Mouse (Mus musculus): ENCODE data around the gene Safb.

Gene Safb

DNA sequence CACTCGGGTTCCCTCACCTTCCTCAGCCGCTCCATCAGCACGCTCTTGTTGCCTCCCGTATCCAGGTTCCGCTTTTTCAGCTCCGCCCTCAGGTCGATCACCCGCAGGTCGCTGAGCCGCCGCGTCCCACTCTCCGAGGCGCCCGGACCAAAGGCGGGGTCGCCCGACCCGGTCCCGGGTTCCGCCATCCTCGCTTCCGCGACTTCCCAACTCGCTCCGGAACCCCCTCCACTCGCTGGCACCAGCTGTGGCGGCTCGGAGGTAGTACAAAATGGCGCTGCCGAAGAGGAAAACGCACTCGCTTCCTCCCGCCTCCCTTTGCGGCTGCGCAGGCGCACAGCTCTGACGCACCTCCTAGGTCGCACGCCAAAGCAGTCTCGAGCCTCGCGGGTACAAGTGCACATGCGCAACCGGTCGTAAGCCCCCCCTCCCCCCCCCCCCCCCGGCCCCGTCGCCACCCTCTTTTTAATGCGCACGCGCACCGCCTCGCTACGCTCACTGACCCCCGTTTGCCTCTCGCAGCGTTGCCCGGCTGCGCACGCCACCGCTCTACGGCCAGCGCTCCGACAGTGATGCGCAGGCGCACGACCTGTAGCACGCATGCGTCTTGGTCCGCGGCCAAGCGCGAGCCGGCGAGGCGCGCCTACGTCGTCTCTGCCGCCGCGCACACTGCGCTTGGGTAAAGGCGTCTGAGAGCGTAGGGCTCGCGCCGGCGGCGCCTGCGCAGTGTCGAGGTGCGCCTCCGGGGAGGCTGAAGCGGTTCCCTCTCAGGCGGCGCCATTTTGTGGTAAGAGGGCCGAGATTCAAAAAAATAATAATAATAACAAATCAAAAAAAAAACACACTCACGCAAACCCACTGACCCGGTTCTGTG, at the start of gene Safb, which contains the start of gene Safb2:
Gene Safb, plus strand, starts transcription at position 569 of the 874 bp plus-strand sequence.
Gene Safb2, minus strand, starts transcription at position 329 of the 874 bp plus-strand sequence.
- WGBS: 1% methylated on average over 95 of the region's 101 CpGs

DNA sequence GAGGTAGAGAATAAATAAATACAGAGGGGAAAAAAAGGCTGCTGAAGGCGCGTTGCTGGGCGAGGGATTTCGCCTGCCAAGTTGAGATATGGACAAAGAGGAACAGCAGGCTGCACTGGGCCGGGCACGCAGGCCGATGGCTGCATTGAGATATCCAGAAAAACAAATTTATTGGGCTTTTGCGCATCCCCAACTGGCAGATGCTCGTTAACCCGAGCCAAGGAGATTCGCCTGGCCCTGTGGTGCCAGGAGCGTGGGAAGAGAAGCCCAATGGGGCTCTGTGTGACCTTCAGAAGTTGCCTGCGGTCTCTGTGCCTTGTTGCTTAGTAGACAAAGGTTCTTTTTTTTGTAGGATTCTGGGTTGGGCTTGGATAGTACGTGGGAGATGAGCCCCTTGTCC, 48.4 kb upstream of the Safb start:
- 43% methylated on average over 14 of the region's 14 CpGs for WGBS

DNA sequence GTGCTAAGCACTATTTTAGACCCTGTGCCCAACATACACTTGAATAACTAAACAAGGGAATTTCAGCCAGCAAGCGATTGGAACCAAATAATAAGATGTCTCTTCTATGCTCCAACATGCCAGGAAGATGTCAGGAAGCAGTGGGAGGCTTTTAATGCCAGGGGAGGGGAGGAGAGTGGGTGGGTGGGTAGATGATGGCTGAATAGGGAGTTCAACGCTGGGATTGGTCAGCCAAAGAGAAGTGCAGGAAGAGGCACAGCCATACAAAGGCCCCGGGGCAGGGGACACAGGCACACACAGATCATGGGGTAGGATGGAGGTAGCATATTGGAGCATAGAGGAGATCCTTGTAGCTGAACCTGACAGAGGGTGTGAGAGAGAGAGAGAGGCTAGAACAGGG, 47.8 kb upstream of the Safb start:
- 53% methylated on average over 3 of the region's 3 CpGs for WGBS

DNA sequence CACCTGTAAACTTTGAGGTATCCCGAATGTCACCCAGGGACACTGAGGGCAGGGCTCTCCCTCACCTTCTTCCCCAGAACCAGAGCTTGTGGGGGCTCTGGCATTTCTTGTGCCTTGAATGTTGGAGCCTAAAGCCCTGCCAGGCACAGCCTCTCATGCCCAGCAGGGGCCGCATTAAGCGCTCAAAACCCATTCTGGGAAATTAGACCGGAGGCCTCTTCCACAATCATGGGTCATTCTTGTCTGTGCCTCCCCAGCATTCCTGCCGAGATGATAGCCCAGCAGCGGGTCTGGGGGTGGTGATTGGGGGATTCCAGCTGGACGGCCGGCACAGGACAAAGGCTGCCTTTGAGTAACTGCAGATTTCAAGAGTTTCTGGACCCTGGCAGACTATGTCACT, 46.7 kb upstream of the Safb start:
- WGBS: 45% methylated on average over 8 of the region's 8 CpGs

DNA sequence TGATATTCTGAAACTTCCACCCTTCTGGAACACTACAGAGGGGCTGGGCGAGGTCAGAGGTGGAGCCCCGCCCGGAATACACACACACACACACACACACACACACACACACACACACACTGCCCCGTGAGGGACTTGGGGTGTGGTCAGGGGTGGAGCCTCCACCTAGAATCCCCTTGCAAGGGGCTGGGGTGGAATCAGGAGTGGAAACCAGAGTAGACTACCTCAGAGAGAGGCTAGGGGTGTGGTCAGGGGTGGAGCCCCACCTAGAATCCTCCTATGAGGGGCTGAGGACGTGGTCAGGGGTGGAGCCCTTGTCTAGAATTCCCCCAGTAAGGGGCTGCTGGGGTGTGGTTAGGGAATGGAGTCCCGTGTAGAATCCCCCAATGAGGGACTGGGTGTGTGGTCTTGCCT, 44.1 kb upstream of the Safb start:
- 68% methylated on average over 6 of the region's 6 CpGs for WGBS

DNA sequence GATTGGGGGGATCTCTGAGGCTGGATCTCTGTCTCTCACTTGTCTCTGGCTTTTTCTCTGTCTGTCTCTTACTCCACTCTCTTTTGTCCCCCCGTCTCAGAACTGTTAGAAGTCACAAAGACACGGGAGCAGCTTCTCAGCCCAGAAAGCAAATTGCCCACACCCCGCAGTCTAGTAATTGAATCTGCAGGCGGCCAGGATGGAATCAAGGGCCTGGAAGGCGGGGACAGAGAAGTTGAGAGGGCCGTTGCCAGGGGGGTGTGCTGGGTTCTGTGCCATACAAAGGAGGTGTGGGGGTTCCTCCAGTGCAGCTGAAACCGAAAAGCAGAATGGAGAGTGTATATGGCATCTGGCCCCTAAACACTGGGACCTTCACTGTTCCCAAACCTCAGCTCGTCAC, 41.9 kb upstream of the Safb start:
- 46% methylated on average over 8 of the region's 8 CpGs for WGBS

DNA sequence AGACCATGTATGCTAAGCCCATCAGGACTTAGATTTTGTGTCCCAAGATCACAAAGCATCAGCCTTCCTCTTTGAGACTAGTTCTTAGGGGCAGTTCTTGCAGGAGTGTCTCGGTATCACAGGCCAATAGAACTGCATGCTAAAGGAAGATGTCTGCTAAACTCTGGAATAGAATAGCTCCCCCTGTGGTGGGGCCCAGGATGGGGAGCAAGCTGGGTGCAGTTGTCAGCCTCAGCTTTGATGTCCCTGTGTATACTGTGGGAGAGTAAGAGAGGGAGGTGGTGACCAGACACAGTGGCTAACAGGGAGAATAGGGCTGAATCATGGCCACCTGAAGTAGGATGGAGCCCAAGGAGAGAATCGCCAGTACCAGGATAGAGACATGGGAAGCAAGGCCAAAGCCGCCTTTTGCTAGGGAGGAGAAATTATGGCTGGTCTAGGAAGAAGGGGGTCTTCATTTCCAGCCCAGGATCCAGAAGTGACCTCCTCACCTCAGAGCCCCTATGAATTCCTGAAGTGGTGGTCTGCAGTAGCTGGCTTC, 40.9 kb upstream of the Safb start:
- 94% methylated on average over 3 of the region's 3 CpGs for WGBS

DNA sequence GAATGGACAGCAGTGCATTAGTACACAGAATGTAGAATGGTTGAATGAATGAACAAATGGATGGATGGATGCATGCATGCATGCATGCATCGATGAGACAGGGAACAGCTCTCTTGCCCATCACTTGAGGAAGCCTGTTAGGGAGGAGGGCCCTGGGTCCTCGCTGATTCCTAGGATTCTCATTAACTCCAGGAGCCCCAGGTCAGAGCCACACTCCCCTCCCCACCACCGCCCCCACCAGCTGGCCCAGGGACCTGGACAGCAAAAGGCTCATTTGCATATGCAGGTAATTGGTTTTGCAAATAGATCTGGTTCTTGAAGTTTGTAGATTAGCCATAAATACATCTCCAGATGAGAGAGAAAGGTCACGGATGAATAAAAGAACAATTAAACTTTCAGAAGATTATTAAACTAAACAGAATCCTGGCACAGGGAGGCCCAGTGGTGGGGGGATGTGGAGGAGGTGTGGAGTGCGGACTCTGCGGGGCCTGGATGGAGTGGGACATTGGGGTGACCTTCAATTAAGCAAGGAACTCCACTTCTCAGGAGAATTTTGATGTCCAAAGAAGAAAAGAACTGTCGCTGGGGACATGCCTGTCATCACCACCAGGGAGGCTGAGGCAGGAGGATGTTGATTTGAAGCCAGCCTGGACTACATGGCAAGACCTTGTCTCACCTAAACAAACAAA, 39.8 kb upstream of the Safb start:
- WGBS: 95% methylated on average over 7 of the region's 7 CpGs

DNA sequence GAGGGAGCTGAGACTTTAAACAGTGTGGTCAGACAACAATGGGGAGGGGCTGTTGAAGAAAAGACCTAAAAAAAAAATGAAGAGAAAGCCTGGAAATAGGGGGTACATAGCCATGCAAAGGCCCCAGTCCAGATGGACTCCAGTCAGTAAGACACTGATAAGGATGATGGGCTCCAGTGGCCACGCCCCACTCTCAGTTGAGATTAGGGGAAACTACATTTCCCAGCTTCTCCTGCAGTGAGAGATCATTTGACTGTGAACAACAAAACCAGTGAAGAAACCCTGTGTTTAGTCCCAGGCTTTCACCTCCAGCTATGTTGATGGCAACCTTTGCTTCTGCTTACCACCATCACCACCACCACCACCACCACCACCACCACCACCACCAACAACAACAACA, 38.7 kb upstream of the Safb start:
- WGBS: 94% methylated on average over 1 of the region's 1 CpGs

DNA sequence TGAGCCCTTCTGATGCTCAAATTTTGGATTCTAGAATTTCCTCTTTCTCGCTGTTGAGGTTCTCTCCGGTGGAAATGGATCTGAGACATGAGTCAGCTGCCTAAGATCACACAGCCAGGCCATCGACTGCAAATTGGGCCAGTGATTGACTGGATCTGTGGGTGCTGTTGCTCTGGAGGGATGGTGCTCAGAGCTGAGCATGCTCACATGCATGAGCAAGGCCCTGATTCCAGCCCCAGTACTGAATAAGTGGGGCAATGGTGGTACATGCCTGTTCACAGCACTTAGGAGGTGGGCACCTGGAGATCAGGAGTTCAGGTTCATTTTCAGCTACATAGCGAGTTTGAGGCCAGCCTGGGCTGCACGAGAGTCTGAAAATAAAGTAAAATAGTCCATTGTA, 38.0 kb upstream of the Safb start:
- WGBS: 80% methylated on average over 5 of the region's 5 CpGs

DNA sequence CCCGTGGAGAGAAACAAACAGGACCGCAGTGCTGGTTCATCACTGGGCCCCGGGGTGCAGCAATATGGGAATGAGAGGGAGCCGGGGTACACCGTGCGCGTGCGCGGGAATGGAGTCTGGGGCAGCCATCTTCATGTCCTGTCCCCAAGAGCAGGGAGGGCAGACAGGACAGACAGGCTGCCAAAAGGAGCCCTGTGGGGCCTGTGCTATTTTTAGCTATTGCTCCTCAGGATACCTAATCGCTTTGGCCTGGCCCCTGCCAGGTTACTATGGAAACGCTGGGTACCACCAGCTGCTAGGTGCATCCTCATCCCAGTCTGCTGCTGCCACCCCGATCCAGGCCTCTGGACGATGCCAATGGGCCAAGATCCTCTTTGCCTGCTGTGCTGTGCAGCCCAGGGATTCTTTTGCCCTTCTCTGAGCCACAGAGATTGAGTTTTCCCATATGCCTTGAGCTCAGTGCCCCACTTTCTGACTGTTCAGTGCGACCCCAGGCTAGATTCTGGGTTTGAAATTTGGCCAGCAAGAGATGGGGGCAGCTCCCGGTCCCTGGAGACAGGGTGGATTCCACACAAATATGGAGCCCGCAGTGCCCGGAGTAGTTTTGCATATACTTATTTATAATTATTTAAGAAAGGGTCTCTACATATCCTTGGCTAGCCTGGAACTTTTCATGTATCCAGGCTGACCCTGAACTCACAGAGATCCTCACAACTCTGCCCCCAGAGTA, 37.3 kb upstream of the Safb start:
- 62% methylated on average over 17 of the region's 17 CpGs for WGBS

DNA sequence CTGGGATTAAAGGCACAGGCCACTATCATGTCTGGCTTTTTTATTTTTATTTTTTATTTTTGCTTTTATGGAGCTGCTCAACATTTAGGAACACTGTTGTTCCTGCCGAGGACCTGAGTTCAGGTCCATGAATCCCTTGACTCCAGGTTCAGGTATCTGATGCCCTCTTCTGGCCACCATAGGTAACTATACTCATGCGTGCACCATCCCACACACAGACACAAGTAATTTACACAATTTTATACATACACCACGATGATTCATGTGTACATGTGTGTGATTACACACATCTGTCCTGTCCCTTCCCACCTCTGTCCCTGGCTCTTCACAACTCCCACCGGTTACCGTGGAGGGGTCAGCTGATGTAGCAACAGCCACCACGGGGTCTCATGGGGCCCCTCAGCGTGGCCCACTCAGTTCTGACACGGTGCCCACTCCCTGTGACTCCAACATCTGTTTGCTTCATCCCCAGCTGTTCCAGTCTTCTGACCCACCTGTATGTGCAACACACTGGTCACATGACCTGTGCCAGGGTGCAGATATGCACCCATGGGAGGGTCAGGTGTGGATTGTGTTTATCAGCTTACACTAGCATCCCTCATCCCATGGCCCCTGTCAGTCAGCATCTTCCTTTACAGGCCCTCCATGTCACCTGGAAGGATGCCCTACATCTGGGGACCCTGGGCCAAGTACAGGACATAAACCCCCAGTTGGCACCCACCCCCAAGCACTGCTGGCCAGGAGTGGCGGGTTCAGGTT, 36.6 kb upstream of the Safb start:
- 78% methylated on average over 9 of the region's 9 CpGs for WGBS

DNA sequence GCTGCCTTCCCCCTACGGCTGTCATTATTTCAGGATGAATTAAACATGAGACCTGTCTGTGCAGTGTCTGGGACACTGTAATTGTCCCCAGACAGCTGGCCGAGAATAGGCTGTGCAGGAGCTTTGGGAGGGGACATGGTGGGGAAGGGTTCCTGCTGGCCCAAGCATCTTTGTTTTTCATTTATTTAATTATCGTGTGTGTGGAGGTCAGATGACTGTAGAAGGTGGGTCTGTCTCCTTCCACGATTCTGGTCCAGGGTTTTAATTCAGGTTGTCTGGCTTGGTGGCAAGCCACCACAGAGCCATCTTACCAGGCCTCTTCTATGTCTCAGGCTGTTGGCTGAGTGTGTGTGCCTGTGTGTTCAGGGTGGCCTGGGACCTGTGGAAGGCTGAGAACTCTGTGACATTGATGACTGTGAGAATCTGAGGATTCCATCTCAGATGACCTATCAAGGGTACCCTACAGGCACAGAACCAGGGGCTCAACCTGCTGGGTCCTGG, 36.0 kb upstream of the Safb start:
- WGBS: 61% methylated on average over 4 of the region's 4 CpGs

DNA sequence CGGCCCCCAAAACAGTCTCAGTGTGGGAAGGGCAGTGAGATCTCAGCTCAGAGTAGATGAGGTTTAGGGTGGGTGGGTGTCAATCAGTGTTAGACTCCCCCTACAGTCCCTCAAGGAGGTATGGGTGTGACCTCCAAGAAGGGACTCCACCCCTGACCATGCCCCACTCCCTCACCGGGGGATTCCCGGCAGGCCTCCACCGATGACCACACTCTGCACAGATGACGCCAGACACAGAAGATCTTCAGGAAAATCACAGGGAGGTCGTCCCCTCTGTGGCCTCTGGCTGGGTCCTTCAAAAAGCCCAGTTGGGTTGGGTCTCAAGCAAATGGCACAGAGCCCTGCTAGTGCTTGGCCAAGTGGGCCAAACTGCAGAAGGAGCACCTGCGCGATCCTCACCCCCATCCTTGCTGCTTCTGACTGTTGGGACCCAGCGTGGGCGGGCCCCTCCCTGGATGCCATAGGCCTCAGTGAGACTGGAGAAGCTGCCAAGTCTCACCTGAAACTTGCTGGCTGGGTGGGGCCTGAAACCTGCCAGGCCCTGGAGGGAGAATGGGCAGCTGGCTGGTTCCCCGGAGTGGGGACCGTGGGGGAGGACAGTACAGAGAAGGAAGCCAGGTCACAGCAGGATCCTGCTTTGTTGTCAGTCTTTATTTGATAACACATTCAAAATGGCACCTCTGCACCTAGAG, 33.7 kb upstream of the Safb start:
- WGBS: 73% methylated on average over 12 of the region's 12 CpGs

DNA sequence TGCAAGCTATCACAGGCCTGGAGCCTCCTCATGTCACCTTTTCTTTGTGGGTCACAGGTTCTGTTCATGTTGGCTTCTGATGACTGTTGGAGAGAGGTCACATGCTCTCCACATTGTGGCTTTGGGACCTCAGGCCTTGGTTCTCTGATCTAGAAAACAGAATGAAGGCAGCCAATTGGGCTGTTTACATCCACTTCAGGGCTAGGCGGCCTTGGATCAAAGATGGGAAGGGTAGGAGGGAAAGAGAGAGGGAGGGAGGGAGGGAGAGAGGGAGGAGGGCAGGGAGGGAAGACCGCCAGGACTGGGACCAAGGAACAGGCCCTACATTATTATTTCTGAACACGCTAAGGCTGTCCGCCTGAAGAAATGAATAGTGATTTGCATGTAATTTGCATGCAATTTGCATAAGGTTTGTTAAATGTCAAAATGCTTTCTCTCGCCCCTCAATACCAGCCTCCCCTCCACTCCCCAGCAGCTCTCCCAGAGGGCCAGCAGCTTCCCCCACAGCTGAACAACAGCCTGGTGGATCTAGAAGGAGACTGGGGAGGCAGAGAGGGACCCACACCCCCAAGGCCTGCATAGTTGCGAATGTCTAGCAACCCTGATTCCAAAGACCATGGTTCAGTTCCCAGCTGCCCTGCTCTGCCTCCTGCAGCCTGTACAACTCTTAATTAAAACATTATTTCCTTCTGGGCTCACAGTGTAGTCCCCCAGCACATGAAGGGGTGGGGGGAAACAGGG, 32.6 kb upstream of the Safb start:
- WGBS: 44% methylated on average over 6 of the region's 6 CpGs

DNA sequence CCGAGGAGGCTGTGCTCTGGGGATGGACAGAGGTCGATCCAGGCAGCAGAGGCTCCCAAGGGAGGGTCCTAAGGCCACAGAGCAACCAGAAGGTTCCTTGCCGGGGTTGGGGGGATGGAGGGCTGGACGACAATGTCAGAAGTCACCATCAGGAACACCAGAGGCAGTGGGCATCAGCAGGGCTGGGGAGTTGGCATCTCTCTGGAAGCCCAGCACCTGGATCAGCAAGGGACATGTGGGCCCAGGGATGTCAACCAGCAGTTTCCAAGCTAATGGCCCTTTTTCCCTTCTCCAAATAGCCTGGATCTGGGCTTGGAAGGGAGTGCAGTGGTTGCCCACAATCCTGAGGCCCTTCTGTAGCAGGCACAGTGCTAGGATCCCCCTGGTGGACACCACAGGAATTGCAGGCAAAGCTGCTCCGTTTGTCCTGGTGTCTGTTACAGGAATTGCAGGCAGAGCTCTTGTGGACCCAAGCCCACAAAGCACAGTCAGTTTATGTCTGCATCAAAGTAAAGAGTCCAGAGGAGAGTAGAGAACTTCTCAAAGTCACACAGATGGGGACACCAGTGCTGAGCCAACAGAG, 31.8 kb upstream of the Safb start:
- 49% methylated on average over 5 of the region's 5 CpGs for WGBS

DNA sequence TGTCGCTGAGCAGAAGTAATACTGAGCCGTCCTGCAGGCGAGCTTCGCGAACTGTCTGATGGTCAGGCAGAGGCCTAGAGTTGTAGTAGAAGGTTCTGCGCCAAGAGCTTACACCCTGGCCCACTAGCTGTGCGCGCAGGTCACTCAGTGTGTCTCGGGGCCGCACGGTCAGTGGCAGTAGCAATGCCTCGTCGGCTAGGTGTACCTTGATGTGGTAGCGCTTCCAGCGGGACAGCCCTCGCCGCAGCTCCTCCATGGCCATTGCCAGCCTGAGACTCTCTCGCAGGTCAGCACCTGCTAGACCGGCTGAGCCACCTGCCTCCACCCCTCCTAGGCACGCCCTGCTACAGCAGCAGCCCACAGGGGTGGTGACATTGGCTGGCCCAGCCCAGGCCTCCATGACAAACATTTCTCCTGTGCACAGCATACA, 30.5 kb upstream of the Safb start, which contains the start of gene Gm20219:
Gene Gm20219, minus strand, starts transcription at position 266 of the 430 bp plus-strand sequence.
- WGBS: 95% methylated on average over 20 of the region's 20 CpGs

DNA sequence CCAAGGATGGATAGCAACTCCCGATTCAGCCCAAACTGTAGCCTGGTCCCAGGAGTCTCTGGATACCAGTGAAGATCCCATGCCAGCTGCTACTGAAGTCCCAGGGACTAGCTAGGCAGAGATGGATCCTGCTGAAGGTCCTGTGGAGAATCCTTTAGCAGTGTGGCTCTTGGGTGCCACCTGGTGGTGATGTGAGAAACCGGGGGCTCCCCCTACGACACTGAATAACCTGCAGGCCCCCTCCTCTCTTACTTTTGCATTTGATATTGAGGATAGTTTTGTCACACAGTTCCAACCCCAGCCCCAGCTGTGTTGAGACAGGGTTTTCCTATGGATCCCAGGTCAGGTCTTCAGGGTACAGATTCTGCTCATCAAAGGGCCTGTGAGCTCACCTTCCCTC, 26.2 kb upstream of the Safb start:
- 7% methylated on average over 3 of the region's 3 CpGs for WGBS

DNA sequence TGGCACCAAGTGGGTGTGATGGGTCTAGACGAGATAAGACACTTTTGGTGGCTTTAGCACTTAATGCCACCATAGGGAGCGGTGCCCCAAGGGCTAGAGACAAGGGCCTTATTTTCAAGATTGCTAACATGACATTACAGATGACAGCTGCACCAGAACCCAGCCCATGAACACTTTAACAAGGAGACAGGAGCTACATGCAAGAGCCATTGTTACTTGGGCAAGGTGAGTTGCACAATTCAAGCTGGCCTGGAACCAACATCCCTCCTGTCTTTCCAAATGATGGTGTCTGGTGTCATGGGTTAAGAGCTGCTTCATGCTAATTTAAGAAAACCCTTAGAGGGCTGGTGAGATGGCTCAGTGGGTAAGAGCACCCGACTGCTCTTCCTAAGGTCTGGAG, 25.2 kb upstream of the Safb start:
- 72% methylated on average over 3 of the region's 3 CpGs for WGBS
